Mouse (Mus musculus) liver, adult 2 months (tissue): ENCODE results near the gene Kcnh7.

Experiments used
- CTCF ChIP-seq: fragments of 200-500 bp; IDR thresholded peaks from 2 replicates; pipeline ENCODE4 v1.5.1; 2011; ENCODE audit warnings: low read depth, low read length, control low read depth
- POLR2A ChIP-seq: fragments of 200-500 bp; IDR thresholded peaks from 2 replicates; pipeline ENCODE4 v1.6.1; 2011; ENCODE audit warnings: low read length, control low read depth; ENCODE audit not compliant: insufficient read depth; ENCODE audit errors: extremely low read depth

GRCm38 (mm10) chr2:63183563-63184545 is at the start of gene Kcnh7:
- TF ChIP-seq CTCF = no peak
- TF ChIP-seq POLR2A = no peak
